Mouse (Mus musculus) midbrain, postnatal 0 days (tissue): ENCODE data around the gene Mcur1. TPM values are rescaled to one million over a fixed set of nuclear protein-coding genes. Genes with fewer than 3 reads are reported as not detected.
A peak's percentile ranks its signal among the peaks of the same experiment; 100 is the strongest.

ENCODE experiments used
- ATAC-seq: fragments of 200-750 bp; cut with Nextera tagmentation; 2 replicates; pipeline ENCODE4 v1.8.0; 2017; ENCODE audit warnings: moderate number of reproducible peaks, mild to moderate bottlenecking, moderate TSS enrichment, moderate library complexity; ENCODE audit not compliant: low FRiP score
- DNase-seq: peaks from one replicate; pipeline ENCODE4 v3.0.0-alpha.2; 2015; ENCODE audit warnings: low spot score
- H3K27ac ChIP-seq: fragments of 300-500 bp; sonication (generic); 2 replicates; pipeline ENCODE4 v1.5.1; 2014; ENCODE audit warnings: low read depth, mild to moderate bottlenecking, low read length, mixed read lengths
- H3K27me3 ChIP-seq: fragments of 300-500 bp; sonication (generic); 2 replicates; pipeline ENCODE4 v1.6.1; 2014; ENCODE audit warnings: low read length, control low read depth, mixed read lengths; ENCODE audit not compliant: insufficient read depth
- H3K36me3 ChIP-seq: fragments of 300-500 bp; sonication (generic); 2 replicates; pipeline ENCODE4 v1.6.1; 2014; ENCODE audit warnings: low read length, control low read depth, mixed read lengths; ENCODE audit not compliant: insufficient read depth
- H3K4me1 ChIP-seq: fragments of 300-500 bp; sonication (generic); 2 replicates; pipeline ENCODE4 v1.6.1; 2014; ENCODE audit warnings: mild to moderate bottlenecking, control low read depth, antibody characterized with exemption, low read length, mixed read lengths; ENCODE audit not compliant: insufficient read depth
- H3K4me2 ChIP-seq: fragments of 300-500 bp; sonication (generic); 2 replicates; pipeline ENCODE4 v1.6.1; 2014; ENCODE audit warnings: low read depth, mild to moderate bottlenecking, low read length, mixed read lengths; ENCODE audit not compliant: poor library complexity, severe bottlenecking
- H3K4me3 ChIP-seq: fragments of 300-500 bp; sonication (generic); 2 replicates; pipeline ENCODE4 v1.5.1; 2014; ENCODE audit warnings: low read depth, mild to moderate bottlenecking, low read length, moderate library complexity
- H3K9ac ChIP-seq: fragments of 300-500 bp; sonication (generic); replicated peaks from 2 replicates; pipeline ENCODE4 v1.6.1; 2014; ENCODE audit warnings: mild to moderate bottlenecking, low read length, moderate library complexity, mixed read lengths; ENCODE audit not compliant: poor library complexity, severe bottlenecking
- H3K9me3 ChIP-seq: fragments of 300-500 bp; sonication (generic); 2 replicates; pipeline ENCODE4 v1.6.1; 2016; ENCODE audit warnings: low read length, control low read depth
- CTCF ChIP-seq: IDR thresholded peaks from 2 replicates; pipeline ENCODE4 v1.5.1; 2016; ENCODE audit warnings: antibody characterized with exemption, mild to moderate bottlenecking
- WGBS: fragments of 180-500 bp; shearing (Covaris S2); extraction: QIAGEN DNeasy Blood & Tissue Kit; methylation state at CpG from one replicate; pipeline ENCODE4 v1.1.7; 2014; 5-methylcytosine and 5-hydroxymethylcytosine counted together
- polyA plus RNA-seq: library from polyadenylated mRNA; unstranded; fragments of >200 nt; fragmentation: Nextera tagmentation; extraction: Ambion mirVana; gene quantifications from 2 replicates; pipeline ENCODE4 v1.2.1, GENCODE M21; 2015
- total RNA-seq: library from RNA; depleted of rRNA; stranded (reverse); fragments of >200 nt; gene quantifications from 2 replicates; pipeline ENCODE4 v1.2.3, GENCODE M21; 2014

Mcur1 gene
- total and polyA plus RNA-seq, 2 experiments from 2014 or later: 7.0 to 9.9 TPM

DNA sequence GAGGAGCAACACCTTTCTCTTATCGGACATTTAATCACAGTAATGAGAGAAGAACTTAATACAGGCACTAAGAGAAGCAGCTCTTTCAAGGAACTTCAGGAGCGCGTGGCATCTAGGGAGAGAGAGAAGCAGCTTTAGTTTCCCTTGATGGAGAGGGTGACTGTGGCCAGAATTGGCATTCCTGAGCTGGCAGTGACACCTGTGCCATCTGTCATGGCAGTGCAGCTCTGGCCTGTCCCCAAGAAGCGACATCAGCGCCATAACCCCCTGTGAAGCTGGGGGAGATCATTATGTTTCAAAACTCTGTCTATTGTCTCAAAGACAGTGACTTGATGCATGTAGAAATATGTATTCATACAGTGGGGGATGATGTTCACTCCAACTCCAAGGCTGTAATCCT lies 15.4 kb upstream of the Mcur1 start:
- no peak for ATAC-seq
- no peaks in the 10 kb centered on the region for H3K36me3 ChIP-seq
- no peaks in the 10 kb centered on the region for H3K9me3 ChIP-seq
- no peak overlapping the region for H3K27ac ChIP-seq
- DNase-seq: no peak
- H3K4me2 ChIP-seq: no peak overlapping the region
- H3K27me3 ChIP-seq: no peaks in the 10 kb centered on the region
- 89% methylated on average over 5 of the region's 5 CpGs for WGBS
- H3K9ac ChIP-seq: no peak overlapping the region
- no peak overlapping the region for H3K4me3 ChIP-seq
- no peak for TF ChIP-seq CTCF
- H3K4me1 ChIP-seq: no peaks in the 10 kb centered on the region

DNA sequence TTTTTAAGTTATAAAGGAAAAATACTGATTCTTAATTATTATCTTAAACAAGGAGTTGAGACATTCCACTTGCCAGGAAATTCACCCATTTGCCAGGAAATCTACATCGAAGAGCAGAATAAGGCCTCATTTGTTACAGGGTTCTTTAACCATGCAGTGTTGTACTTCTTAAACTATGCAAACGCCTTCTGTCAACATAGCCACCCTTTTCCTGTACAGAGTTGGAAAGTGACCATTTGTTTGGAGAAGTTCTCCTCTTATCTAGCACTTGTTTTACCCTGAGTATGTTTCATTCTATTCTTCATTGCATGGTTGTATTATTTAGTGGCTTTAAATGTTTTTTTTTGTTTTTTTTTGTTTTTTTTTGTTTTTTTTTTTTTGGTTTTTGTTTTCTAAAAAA lies 14.0 kb upstream of the Mcur1 start:
- no peaks in the 10 kb centered on the region for H3K4me1 ChIP-seq
- H3K4me2 ChIP-seq: no peak overlapping the region
- TF ChIP-seq CTCF: no peak
- ATAC-seq (no peak), DNase-seq (no peak)
- no peak overlapping the region for H3K9ac ChIP-seq
- H3K36me3 ChIP-seq: no peaks in the 10 kb centered on the region
- H3K4me3 ChIP-seq: no peak overlapping the region
- H3K9me3 ChIP-seq: no peaks in the 10 kb centered on the region
- no peak overlapping the region for H3K27ac ChIP-seq
- WGBS: 82% methylated on average over 2 of the region's 2 CpGs
- H3K27me3 ChIP-seq: no peaks in the 10 kb centered on the region

DNA sequence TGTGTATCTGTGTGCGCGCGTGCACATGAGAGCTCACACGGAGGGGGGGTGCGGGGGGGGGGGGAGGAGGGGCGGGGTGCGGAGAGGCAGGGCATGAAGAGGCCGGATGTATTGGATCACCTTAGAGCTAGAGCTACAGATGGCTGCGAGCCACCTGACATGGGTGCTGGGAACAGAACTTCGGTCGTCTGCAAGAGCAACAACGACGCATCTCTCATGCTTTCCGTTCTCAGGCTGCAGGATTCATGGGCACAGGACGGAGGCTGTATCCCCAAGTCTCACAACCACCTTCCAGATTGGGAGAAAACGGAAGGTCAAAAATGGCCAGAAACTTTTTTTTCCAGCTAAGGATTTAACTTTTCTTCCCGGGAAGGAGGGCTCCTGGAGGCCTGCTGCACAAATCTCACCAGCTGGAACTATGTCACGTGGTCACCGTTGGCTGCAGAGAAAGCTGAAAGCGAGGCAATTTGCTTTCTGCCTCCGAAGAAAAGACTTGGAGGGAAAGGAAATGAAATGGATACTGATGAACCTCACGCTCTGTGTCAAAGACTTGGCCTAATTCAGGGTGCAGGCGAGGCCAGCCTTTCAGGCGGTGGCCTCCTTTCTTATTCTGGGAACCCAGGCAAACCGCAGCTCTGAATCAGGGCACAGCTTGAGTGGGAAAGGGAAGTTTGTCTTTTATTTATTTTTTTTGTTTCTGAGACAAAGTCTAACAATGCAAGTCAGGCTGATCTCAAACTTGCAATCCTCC lies 7.3 kb upstream of the Mcur1 start:
- no peak overlapping the region for H3K4me2 ChIP-seq
- H3K4me3 ChIP-seq: no peak overlapping the region
- H3K4me1 ChIP-seq: no peaks in the 10 kb centered on the region; the same call in 1 of the 2 replicates
- H3K27ac ChIP-seq: peak overlapping the region; percentile 47; the same call in 1 of the 2 replicates
- DNase-seq (no peak), ATAC-seq (no peak)
- H3K9ac ChIP-seq: no peak overlapping the region
- no peaks in the 10 kb centered on the region for H3K9me3 ChIP-seq
- no peak for TF ChIP-seq CTCF
- WGBS: 59% methylated on average over 24 of the region's 25 CpGs
- no peaks in the 10 kb centered on the region for H3K36me3 ChIP-seq
- H3K27me3 ChIP-seq: no peaks in the 10 kb centered on the region

DNA sequence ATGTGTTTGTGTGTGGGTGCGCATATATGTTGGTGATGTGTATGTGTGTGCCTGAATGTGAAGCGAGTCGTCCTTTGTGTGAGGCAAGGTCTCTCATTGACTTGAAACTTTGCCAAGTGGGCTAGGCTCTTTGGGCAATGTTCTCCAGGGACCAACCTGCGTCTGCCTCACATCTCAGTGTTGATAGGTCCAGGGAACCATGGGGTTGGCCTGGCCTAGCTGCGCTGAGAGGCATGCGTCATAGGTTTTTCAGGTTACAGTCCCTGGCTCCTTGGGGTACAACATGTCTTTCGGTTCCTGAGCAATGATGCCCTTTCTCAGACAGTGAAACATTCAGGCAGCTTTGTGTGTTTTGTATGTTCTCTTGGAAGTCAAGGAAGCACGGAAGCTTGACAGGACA lies 6.2 kb upstream of the Mcur1 start:
- 89% methylated on average over 8 of the region's 8 CpGs for WGBS

DNA sequence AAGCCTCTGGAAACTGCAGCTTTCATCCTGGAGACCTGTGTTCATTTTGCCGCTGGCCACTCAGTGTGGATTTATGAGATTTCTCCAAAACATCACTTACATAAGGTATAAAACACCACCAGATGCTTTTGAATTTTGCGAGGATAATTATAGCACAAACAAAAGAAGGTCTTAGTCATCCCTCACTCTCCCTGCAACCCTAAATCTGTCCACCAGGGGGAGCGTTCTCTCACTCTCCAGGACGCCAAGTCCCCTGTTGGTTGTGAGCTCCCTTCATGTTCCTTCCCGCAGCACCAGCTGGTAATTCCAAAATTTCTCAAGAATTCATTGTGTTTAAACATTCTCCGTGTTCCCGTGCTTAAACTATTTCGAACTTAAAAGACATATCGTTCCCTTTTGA lies 5.4 kb upstream of the Mcur1 start:
- H3K36me3 ChIP-seq: no peaks in the 10 kb centered on the region

More for the DNA sequence above, 6.2 kb upstream of the Mcur1 start:
- no peak overlapping the region for H3K4me3 ChIP-seq
- no peaks in the 10 kb centered on the region; the same call in 1 of the 2 replicates for H3K4me1 ChIP-seq
- H3K36me3 ChIP-seq: no peaks in the 10 kb centered on the region
- H3K27me3 ChIP-seq: no peaks in the 10 kb centered on the region
- ATAC-seq (no peak), DNase-seq (no peak)
- no peak overlapping the region for H3K27ac ChIP-seq
- H3K9ac ChIP-seq: no peak overlapping the region
- H3K4me2 ChIP-seq: no peak overlapping the region
- no peak for TF ChIP-seq CTCF
- no peaks in the 10 kb centered on the region for H3K9me3 ChIP-seq

DNA sequence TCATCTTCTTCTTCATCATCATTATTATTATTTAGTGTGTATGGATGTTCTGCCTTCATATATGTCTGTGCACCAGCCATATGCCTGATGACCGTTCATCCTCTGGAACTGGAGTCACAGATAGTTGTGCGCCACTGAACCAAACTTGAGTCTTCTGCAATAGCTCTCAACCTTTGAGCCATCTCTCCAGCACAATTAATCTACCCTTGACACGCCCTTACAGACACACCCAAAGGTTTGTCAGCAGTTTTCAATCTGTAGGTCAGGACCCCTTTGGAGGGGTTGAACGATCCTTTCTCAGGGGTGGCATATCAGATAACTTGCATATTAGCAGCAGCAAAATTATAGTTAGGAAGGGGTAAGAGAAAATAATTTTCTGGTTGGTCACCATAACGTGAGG lies 4.7 kb upstream of the Mcur1 start:
- no peaks in the 10 kb centered on the region; the same call in 1 of the 2 replicates for H3K4me1 ChIP-seq
- no peak for ATAC-seq
- no peak overlapping the region for H3K4me3 ChIP-seq
- no peak for TF ChIP-seq CTCF
- H3K27me3 ChIP-seq: no peaks in the 10 kb centered on the region
- H3K27ac ChIP-seq: no peak overlapping the region
- DNase-seq: no peak
- no peak overlapping the region for H3K9ac ChIP-seq
- H3K36me3 ChIP-seq: no peaks in the 10 kb centered on the region
- 95% methylated on average over 5 of the region's 5 CpGs for WGBS
- H3K9me3 ChIP-seq: no peaks in the 10 kb centered on the region
- H3K4me2 ChIP-seq: no peak overlapping the region

More for the DNA sequence above, 5.4 kb upstream of the Mcur1 start:
- no peak overlapping the region for H3K4me2 ChIP-seq
- H3K4me1 ChIP-seq: no peaks in the 10 kb centered on the region; the same call in 1 of the 2 replicates
- no peaks in the 10 kb centered on the region for H3K27me3 ChIP-seq
- peak; percentile 83 for DNase-seq
- peak; percentile 95 for TF ChIP-seq CTCF
- no peak overlapping the region for H3K9ac ChIP-seq
- ATAC-seq: no peak
- no peak overlapping the region for H3K4me3 ChIP-seq
- H3K9me3 ChIP-seq: no peaks in the 10 kb centered on the region
- no peak overlapping the region for H3K27ac ChIP-seq
- 20% methylated on average over 9 of the region's 9 CpGs for WGBS
